Mouse (Mus musculus) kidney, postnatal 25 days (tissue): ENCODE measurements around the gene Fut8.
"Not testable (repeated sequence)": the region's sequence is repeated elsewhere in the genome, so short reads cannot be mapped to it uniquely, and the experiment has no call there.

Source experiments
- DNase-seq, 2 experiments: peaks; one replicate each; pipeline ENCODE4 v3.0.0; 2021; ENCODE audit warnings: mixed read lengths in 2 of 2

The Fut8 gene

GRCm38 (mm10) chr12:77502243-77502642 lies 264.3 kb downstream of the Fut8 start:
- peak in 1 of 2 experiments; percentile 5 for DNase-seq

GRCm38 (mm10) chr12:77505431-77505830 lies 267.5 kb downstream of the Fut8 start:
- DNase-seq: no peak

DNA sequence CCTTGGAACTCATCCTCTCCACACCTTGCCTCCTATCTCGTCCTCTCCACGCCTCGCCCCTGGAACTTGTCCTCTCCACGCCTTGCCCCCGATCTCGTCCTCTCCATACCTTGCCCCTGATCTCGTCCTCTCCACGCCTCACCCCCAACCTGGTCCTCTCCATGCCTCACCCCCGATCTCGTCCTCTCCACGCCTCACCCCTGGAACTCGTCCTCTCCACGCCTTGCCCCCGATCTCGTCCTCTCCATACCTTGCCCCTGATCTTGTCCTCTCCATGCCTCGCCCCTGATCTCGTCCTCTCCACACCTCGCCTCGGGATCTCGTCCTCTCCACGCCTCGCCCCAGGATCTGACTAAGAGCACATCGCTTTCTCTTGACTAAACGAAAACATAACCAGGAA lies 269.8 kb downstream of the Fut8 start:
- no peak for DNase-seq

DNA sequence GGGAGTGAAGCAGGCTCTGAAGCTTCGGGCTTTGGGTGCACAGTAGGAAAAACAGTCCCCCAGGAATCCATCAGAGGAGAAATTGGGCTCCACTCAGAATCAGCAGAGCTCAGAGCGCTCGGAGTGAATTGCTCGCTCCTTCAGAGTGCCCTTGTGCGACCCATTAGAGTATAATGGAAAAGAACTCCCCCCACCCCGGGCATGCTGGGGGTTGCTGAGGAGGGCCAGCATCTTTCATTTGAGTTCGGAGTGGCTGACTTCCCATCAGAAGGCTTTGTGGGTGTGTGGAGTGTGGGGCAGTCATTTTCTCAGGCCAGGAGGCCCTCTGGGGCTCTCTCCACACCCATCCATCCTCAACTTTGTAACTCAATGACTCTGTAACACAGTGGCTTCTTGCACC lies 272.8 kb downstream of the Fut8 start:
- DNase-seq: no peak

- no peak for DNase-seq
Observed at GRCm38 (mm10) chr12:77511206-77511605, 273.3 kb downstream of the Fut8 start.

DNA sequence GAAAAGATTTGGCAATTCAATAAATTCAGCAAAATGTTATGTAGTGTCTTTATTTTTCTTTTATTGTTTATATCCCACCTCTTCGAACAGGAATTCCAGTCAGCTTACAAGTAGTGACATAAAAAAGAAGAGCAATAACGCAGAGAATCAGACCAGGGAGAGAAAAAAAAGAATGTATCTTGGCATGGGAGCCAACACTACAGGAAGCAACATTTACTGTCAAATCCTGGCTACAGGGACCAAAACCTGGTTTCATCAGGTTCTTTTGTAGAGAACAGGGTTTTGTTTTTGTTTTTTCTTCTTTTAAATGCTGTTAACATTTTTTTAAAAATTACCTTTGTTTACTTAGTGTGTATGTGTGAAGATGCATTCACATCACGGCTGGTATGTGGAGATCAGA lies 273.7 kb downstream of the Fut8 start:
- DNase-seq: no peak

- DNase-seq: no peak
Observed at GRCm38 (mm10) chr12:77516805-77517204, 278.9 kb downstream of the Fut8 start.

GRCm38 (mm10) chr12:77517691-77518090 lies 279.8 kb downstream of the Fut8 start:
- DNase-seq: peak in 1 of 2 experiments; percentile 21

GRCm38 (mm10) chr12:77519534-77520102 lies 281.7 kb downstream of the Fut8 start:
- DNase-seq: peak in 1 of 2 experiments; percentile 11

- DNase-seq: not testable (repeated sequence)
Observed at GRCm38 (mm10) chr12:77524014-77524413, 286.1 kb downstream of the Fut8 start.
